Mouse (Mus musculus) MEL (cell line): ENCODE results near the gene Fam155a.

Experiments
- CTCF ChIP-seq, 3 experiments: IDR thresholded peaks in 2 of 3; conservative IDR thresholded peaks in 1 of 3; 2 replicates each; pipeline ENCODE4 v1.5.1; 2011 to 2012; ENCODE audit warnings: low read length in 3 of 3, low read depth in 2 of 3, mild to moderate bottlenecking in 2 of 3, improper control_type of control experiment in 1 of 3, inconsistent platforms in 1 of 3, mixed read lengths in 1 of 3, moderate library complexity in 1 of 3; ENCODE audit not compliant: control insufficient read depth in 1 of 3, insufficient read depth in 1 of 3, poor library complexity in 1 of 3, severe bottlenecking in 1 of 3
- EP300 ChIP-seq, 2 experiments: IDR thresholded peaks; 2 replicates each; pipeline ENCODE4 v1.6.1; 2011; ENCODE audit warnings: improper control_type of control experiment in 2 of 2, low read length in 2 of 2, low read depth in 1 of 2, mild to moderate bottlenecking in 1 of 2
- MAX ChIP-seq: IDR thresholded peaks from 2 replicates; pipeline ENCODE4 v1.6.1; 2011; ENCODE audit warnings: low read length, improper control_type of control experiment
- NELFE ChIP-seq: IDR thresholded peaks from 2 replicates; pipeline ENCODE4 v1.6.1; 2011; ENCODE audit warnings: low read depth, low read length, improper control_type of control experiment
- POLR2A ChIP-seq, 2 experiments: IDR thresholded peaks; 2 replicates each; pipeline ENCODE4 v1.6.1; 2011 to 2012; ENCODE audit warnings: low read length in 2 of 2, mild to moderate bottlenecking in 2 of 2, control low read depth in 1 of 2, improper control_type of control experiment in 1 of 2, low read depth in 1 of 2, moderate library complexity in 1 of 2; ENCODE audit not compliant: control insufficient read depth in 1 of 2, insufficient read depth in 1 of 2, poor library complexity in 1 of 2

DNA sequence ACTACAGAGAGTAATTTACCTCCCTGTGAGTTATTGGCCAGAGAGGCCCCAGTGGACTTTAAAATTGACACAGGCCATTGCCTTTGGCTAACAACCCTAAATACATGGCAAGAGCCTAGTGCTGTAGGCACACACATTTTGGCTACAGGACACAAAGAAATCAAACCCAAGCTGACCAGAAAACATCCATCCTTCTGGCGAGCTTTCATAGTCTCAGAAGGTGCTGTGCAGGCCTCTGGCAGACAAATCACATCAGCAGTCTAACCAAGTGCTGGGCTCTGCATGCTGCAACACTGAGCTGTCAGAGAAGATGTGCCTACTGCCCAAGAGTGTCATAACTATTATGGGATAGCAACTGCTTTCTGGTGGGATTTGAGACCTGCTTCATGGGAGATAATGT lies 34.7 kb upstream of the Fam155a start:
- no peak for TF ChIP-seq MAX
- TF ChIP-seq POLR2A (IDR thresholded peaks at IDR 0.05; ENCODE audit: control insufficient read depth in 1 of 2, insufficient read depth in 1 of 2, low read depth in 1 of 2, low read length in 2 of 2, poor library complexity in 1 of 2): no peak
- TF ChIP-seq CTCF (IDR thresholded peaks at IDR 0.05 in 2 of 3, conservative IDR thresholded peaks at IDR 0.05 in 1 of 3; ENCODE audit: control insufficient read depth in 1 of 3, insufficient read depth in 1 of 3, low read depth in 2 of 3, low read length in 3 of 3, poor library complexity in 1 of 3, severe bottlenecking in 1 of 3): no peak
- TF ChIP-seq EP300 (IDR thresholded peaks at IDR 0.05; ENCODE audit: low read depth in 1 of 2, low read length in 2 of 2): no peak
- TF ChIP-seq NELFE: no peak
